Mouse (Mus musculus) liver, embryonic 12.5 days (tissue): ENCODE measurements around the gene Psmd9. TPM values are rescaled to one million over a fixed set of nuclear protein-coding genes. Genes with fewer than 3 reads are reported as not detected.

Source experiments
- ATAC-seq: fragments of 200-750 bp; cut with Nextera tagmentation; 2 replicates; pipeline ENCODE4 v1.8.0; 2017; ENCODE audit warnings: moderate number of reproducible peaks, mild to moderate bottlenecking, moderate library complexity
- H3K27ac ChIP-seq: fragments of 300-500 bp; sonication (generic); 2 replicates; pipeline ENCODE4 v1.5.1; 2016; ENCODE audit warnings: mild to moderate bottlenecking
- H3K27me3 ChIP-seq: fragments of 300-500 bp; sonication (generic); replicated peaks from 2 replicates; pipeline ENCODE4 v1.6.1; 2016; ENCODE audit warnings: mild to moderate bottlenecking, moderate library complexity
- H3K36me3 ChIP-seq: fragments of 300-500 bp; sonication (generic); 2 replicates; pipeline ENCODE4 v1.6.1; 2016; ENCODE audit warnings: mild to moderate bottlenecking, moderate library complexity
- H3K4me1 ChIP-seq: fragments of 300-500 bp; sonication (generic); 2 replicates; pipeline ENCODE4 v1.6.1; 2016
- H3K4me2 ChIP-seq: fragments of 300-500 bp; sonication (generic); 2 replicates; pipeline ENCODE4 v1.6.1; 2016; ENCODE audit warnings: mild to moderate bottlenecking, moderate library complexity
- H3K4me3 ChIP-seq: fragments of 300-500 bp; sonication (generic); 2 replicates; pipeline ENCODE4 v1.5.1; 2016; ENCODE audit warnings: mild to moderate bottlenecking, moderate library complexity
- H3K9ac ChIP-seq: fragments of 300-500 bp; sonication (generic); 2 replicates; pipeline ENCODE4 v1.6.1; 2016; ENCODE audit warnings: mild to moderate bottlenecking, moderate library complexity
- H3K9me3 ChIP-seq: fragments of 300-500 bp; sonication (generic); replicated peaks from 2 replicates; pipeline ENCODE4 v1.6.1; 2016; ENCODE audit warnings: mild to moderate bottlenecking, moderate library complexity
- WGBS: fragments of 180-500 bp; shearing (Covaris S2); methylation state at CpG from one replicate; pipeline ENCODE4 v1.1.7; 2016; ENCODE audit not compliant: insufficient replicate concordance; 5-methylcytosine and 5-hydroxymethylcytosine counted together
- polyA plus RNA-seq: library from polyadenylated mRNA; unstranded; fragments of >200 nt; fragmentation: Nextera tagmentation; extraction: Ambion mirVana; gene quantifications from 2 replicates; pipeline ENCODE4 v1.2.1, GENCODE M21; 2016

Psmd9 gene
- polyA plus RNA-seq, 1 experiment from 2014 or later, result 77.4 TPM

DNA sequence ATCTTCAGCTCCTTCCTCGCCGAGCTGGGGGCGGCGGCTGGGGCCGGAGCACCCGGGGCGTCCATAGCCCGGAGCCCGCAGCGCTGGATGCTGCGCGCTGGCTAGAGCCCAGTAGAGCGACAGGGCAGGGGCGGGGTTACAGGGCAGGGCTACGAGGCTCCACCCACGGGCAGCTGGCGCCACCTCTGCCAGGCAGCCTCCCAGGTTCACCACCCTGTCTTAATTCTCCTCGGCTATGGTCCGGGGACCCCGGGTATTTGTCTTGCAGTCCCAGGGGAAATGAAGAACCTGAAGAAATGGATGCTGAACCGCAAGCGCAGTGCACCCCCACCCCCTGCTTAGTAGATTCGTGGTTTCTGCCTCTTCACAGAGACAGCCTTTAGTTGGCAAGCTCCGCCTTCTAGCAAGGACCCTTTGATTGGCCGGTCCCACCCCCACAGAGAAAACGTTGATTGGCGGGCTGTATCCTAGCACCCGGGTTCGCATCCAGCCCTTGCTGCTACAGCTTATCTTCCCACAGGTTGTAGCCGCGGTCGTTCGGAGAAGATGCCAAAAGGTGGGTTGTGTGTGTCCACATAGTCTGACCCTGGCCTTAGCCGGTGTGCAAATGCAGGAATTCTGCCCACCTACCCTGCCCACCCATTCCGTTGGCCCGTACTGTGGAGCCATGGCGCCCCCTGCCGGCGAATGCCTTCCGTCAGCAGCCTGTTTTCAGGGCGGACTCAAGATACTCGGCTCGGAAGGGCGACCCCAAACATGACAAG lies 36.7 kb upstream of the Psmd9 start, which contains the start of gene Rhof:
Gene Rhof, minus strand, starts transcription at position 385 of the 764 bp plus-strand sequence.
- Histone ChIP-seq H3K36me3 (peaks cover 23% of the 10 kb centered on the region), H3K4me2 (peak within 1 kb of the TSS; percentile 74), H3K9ac (peak within 1 kb of the TSS; percentile 64), H3K4me1 (peaks cover 92% of the 10 kb centered on the region), H3K27ac (peak within 1 kb of the TSS; percentile 100), H3K27me3 (peaks cover 16% of the 10 kb centered on the region), H3K4me3 (peak within 1 kb of the TSS; percentile 46), H3K9me3 (no peaks in the 10 kb centered on the region)
- WGBS, result 1% methylated on average over 44 of the region's 44 CpGs
- ATAC-seq, result peak; percentile 82

DNA sequence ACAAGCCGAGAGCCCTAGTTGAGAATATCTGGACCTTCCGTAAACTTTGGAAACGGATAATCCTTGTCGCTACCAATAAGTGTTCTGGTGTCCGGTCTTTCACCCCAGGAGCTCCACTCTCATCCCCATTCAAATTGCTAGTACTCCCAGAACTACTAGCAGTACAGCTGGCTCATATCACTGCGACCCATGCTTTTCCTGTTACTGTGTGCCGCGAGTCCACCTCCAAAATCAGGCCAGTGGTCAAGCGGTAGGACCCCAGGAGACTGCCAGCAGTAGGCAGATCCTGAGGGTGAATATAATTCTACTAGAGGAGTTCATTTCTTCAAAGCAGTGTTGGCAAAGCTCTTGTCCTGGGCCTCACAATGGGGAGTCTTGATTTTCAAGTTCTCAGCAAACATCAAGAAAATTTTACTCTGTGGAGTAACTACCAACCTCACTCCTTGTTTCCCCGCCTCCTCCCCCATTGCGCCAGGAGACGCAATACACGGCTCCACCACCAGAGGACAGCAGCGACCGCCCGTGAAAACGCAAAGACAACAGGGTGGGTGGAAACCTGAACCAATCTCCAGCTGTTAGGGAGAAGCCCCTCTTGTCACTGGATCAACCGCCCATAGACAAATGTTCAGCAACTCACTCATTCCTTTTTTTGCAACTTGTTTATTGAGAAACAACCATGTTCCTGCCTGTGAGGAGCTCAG lies 36.0 kb upstream of the Psmd9 start:
- Histone ChIP-seq H3K36me3 (peaks cover 24% of the 10 kb centered on the region), H3K27me3 (peaks cover 16% of the 10 kb centered on the region), H3K9me3 (no peaks in the 10 kb centered on the region), H3K9ac (0 out of 2 replicates have a peak overlapping the region, but pooled peaks have one; percentile 64), H3K27ac (peak overlapping the region; percentile 100), H3K4me1 (peaks cover 97% of the 10 kb centered on the region), H3K4me3 (peak overlapping the region; percentile 46), H3K4me2 (peak overlapping the region; percentile 74)
- 18% methylated on average over 18 of the region's 18 CpGs for WGBS
- ATAC-seq, result no peak

DNA sequence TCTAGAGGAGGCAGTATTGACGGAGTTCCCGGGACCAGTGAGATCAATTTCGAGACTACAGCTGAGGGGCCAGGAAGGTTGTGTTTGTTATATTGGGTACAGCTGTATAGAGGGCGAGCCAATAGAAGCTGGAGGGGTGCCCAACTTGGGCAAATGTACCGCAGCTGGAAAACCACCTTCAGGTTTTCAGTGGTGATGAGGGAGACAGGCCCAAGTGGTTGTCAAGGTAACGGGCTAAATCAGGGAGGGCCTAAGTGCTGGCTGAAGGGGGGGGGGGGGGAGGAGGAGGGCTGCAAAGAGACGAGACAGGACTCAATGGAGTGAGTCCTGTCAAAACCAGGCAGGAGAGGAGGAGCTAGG lies 35.4 kb upstream of the Psmd9 start:
- Histone ChIP-seq H3K27me3 (peaks cover 16% of the 10 kb centered on the region), H3K9me3 (no peaks in the 10 kb centered on the region), H3K36me3 (peaks cover 24% of the 10 kb centered on the region), H3K4me1 (peaks cover 97% of the 10 kb centered on the region), H3K27ac (peak overlapping the region; percentile 100), H3K4me2 (peak overlapping the region; percentile 26; the same call in 1 of the 2 replicates), H3K4me3 (no peak overlapping the region), H3K9ac (no peak overlapping the region)
- WGBS, result 56% methylated on average over 7 of the region's 7 CpGs
- no peak for ATAC-seq

DNA sequence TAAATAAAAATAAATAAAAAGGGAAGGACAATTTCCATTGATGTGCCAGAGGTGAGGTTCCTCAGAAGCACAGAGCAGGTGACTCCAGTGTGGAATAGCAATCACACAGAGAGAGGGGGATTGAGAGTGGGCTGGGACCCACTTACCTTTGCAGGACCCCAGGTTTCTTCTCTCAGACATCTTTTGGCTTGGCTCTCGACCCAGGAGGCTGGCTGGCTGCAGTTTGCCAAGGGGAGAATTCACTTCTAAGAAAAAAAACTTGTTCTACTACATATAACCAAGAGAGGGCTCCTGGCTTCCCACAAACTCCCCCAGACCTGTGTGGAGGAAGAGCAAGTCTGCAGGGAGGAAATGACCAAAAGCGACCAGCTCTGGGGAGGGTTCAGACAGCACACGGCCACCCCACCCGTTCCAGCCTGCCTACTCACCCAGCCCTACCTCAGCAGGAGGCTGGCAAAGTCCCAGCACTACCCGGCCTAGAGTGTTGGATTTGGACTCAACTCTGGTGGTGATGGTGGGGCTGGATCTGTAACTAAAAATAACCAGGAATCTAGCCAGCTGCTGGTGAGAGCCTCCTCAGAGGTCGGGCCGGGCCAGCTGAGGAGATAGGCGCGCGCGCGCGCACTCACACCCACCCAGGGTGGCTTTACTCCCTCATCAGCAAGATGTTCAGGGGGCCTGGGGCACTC lies 34.9 kb upstream of the Psmd9 start:
- H3K4me1 ChIP-seq, result peaks cover 95% of the 10 kb centered on the region
- peak overlapping the region; percentile 98 for H3K4me3 ChIP-seq
- WGBS, result 36% methylated on average over 13 of the region's 13 CpGs

DNA sequence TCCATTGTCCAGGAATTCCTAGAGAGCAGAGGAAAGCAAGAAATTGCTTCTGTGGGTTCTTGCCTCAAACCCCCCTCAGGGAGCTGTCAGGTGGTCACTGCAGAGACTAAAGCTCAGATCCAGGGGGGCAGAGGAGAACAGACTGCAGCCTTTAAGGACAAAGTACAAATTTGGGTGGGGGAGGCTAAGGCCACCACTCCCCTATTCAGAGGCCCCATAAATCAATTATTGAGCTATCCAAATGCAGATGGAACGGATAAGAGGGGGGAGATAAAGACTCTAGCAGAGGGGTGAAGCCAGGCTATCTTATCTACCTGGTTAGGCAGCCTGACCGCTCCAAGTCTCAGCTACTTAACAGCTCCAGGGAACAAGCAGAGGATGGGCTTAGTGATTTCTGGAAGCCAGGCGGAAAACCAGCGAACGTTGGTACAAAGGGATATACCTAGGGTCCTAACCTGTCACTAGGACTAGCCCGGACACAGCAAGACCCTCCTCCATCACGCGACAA lies 34.3 kb upstream of the Psmd9 start:
- Histone ChIP-seq H3K27ac (peak overlapping the region; percentile 100), H3K27me3 (peaks cover 9% of the 10 kb centered on the region), H3K4me2 (peak overlapping the region; percentile 100), H3K36me3 (peaks cover 24% of the 10 kb centered on the region), H3K9me3 (no peaks in the 10 kb centered on the region), H3K4me1 (peaks cover 95% of the 10 kb centered on the region), H3K9ac (peak overlapping the region; percentile 99), H3K4me3 (peak overlapping the region; percentile 98)
- no peak for ATAC-seq
- 46% methylated on average over 8 of the region's 8 CpGs for WGBS

More for the DNA sequence above, 34.9 kb upstream of the Psmd9 start:
- peak overlapping the region; percentile 100 for H3K27ac ChIP-seq
- ATAC-seq, result no peak
- peak overlapping the region; percentile 99 for H3K9ac ChIP-seq
- H3K9me3 ChIP-seq, result no peaks in the 10 kb centered on the region
- peak overlapping the region; percentile 100 for H3K4me2 ChIP-seq
- peaks cover 24% of the 10 kb centered on the region for H3K36me3 ChIP-seq
- H3K27me3 ChIP-seq, result peaks cover 15% of the 10 kb centered on the region

DNA sequence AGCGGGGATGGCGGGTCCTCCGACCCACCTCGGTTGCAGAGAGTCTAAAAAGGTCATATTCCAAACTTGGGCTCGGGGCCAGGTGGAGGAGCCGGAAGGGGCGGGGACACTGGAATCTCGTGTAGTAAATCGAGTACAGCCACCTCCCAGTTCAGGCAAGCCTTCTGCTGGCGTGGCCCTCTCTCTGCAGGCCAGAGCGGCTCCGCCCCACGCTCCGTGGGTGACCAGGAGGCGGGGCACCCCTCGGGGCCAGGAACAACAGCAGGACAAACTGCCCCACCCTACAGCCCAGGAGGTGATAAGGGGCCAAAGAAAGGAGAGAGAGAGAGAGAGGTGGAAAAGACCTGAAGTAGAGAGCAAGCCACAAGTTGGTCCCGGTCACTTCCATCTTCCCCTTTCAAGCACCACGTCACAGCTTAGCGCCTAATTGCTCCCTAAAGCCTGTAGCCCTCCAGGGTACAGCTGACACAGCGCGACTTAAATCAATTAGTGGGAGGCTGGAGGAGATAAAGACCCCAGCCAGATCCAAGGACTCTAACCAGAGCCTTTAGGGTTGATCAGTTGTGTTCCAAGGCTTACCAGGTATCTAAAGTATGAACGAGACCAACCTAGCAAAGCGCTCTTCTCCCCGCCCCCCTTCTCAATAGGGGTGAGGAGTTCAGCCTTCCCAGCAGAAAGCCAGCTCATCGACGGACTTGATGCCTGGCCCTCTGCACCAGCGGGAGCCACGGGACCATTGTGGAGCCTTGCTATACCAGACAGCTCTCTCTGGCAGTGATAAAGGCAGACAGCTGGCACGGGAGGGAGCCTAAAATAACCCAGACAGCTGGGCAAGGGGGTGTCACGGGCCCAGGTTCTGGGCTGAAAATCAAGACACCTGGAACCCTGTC lies 33.5 kb upstream of the Psmd9 start:
- Histone ChIP-seq H3K27me3 (peaks cover 5% of the 10 kb centered on the region), H3K27ac (peak overlapping the region; percentile 100), H3K9ac (peak overlapping the region; percentile 99), H3K36me3 (peaks cover 24% of the 10 kb centered on the region), H3K4me1 (peaks cover 93% of the 10 kb centered on the region), H3K4me3 (peak overlapping the region; percentile 98), H3K9me3 (no peaks in the 10 kb centered on the region), H3K4me2 (peak overlapping the region; percentile 100)
- 8% methylated on average over 30 of the region's 30 CpGs for WGBS
- ATAC-seq, result peak; percentile 36

DNA sequence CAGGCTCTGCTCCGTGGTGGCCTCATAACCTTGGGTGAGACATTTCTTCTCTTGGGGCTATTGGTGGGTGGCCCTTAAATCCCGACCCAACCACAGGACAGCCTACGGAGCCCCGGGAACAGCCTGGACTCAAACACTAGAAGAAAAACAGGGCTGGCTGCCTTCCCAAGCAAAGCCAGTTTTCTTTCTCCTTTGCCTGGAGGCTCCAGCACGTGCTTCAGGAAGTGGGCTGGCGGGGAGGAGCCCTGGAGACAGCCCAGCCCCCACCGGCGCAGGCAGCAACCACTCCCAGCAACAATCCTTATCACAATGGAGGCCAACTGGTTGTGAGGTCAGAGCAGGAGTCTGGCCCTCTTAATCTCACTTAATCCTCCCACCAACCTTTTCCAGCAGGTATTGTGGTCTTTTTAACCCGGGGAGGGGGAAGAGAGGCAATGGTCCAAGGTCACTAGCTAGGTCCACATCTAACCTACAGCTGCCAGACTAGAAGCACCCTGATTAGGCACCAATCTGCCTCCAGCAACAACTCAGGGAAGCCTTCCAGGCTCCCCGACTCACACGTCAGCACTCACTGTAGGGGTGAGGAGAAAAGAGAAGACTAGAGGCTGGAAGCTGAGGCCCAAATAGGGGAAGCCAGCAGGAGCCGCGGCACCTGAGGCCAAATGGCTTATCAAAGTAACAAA lies 32.7 kb upstream of the Psmd9 start:
- H3K4me1 ChIP-seq, result peaks cover 86% of the 10 kb centered on the region
- H3K9ac ChIP-seq, result peak overlapping the region; percentile 99

DNA sequence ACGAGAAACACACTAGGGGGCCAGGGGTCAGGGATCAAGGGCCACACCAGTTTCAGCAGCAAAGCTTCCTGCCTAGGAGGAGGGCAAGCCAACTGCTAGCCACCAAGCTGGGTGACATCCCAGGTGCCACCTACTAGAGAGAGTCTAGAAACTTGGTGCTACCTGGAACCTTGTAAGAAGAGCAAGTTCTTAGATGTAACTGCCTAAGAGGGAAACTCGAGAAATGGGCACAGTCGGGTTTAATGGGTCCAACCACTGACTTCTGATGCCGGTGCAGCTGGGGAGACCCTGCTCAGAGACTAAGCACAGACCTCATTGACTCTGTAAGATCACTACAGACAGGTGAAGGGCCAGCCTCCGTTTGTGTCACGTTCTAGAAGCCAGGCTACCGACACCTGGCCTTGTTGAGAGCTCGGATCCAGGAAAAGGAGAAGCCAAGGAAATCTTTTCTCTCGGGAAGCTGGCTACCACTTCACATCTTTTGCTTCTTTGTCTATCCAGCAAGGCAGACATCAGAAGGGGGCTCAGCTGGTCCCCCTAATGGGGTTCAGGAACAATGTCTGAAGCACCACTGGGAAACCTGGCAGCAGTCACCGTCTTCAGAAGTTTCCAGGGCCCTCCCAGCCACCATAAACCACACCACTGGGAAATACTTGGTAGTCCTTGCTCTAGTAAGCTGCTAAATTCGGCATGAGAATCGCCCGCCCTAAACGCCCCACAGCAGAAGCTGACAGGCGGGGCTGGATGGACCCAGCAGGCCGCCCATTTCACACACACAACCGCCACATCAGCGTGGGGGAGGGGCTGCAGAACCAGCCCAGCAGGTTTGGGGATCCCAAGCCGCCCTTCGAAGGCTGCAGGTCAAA lies 31.9 kb upstream of the Psmd9 start:
- peak; percentile 26; the same call in 1 of the 2 replicates for ATAC-seq
- H3K9ac ChIP-seq, result peak overlapping the region; percentile 99

More for the DNA sequence above, 32.7 kb upstream of the Psmd9 start:
- H3K27ac ChIP-seq, result peak overlapping the region; percentile 100
- H3K9me3 ChIP-seq, result no peaks in the 10 kb centered on the region
- peak overlapping the region; percentile 98 for H3K4me3 ChIP-seq
- ATAC-seq, result peak; percentile 72
- H3K36me3 ChIP-seq, result peaks cover 24% of the 10 kb centered on the region
- peak overlapping the region; percentile 100 for H3K4me2 ChIP-seq
- peaks cover 2% of the 10 kb centered on the region; the same call in 1 of the 2 replicates for H3K27me3 ChIP-seq
- WGBS, result under 1% methylated on average over 13 of the region's 13 CpGs

DNA sequence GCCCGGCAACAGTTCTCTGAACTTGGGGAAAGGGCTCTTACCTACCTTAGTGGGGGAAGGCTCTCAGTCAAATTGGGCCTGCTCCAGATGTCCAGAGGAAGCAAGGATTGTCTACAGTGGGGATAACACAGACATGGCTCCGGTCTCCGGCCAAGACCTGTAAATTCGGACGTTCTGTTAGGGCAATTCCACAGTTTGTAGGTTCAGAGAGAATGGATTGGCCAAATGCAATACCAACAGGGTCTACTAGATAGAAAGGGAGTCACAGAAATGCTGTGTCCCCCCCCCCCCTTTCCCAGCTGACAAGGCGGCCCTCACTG lies 31.3 kb upstream of the Psmd9 start:
- H3K27ac ChIP-seq, result peak overlapping the region; percentile 100
- H3K36me3 ChIP-seq, result peaks cover 24% of the 10 kb centered on the region
- no peaks in the 10 kb centered on the region for H3K27me3 ChIP-seq
- H3K4me2 ChIP-seq, result peak overlapping the region; percentile 100
- ATAC-seq, result no peak
- peak overlapping the region; percentile 98 for H3K4me3 ChIP-seq
- no peaks in the 10 kb centered on the region for H3K9me3 ChIP-seq
- H3K4me1 ChIP-seq, result peaks cover 73% of the 10 kb centered on the region
- 1% methylated on average over 6 of the region's 6 CpGs for WGBS
- H3K9ac ChIP-seq, result peak overlapping the region; percentile 99

More for the DNA sequence above, 31.9 kb upstream of the Psmd9 start:
- H3K4me2 ChIP-seq, result peak overlapping the region; percentile 100
- peak overlapping the region; percentile 100 for H3K27ac ChIP-seq
- H3K36me3 ChIP-seq, result peaks cover 24% of the 10 kb centered on the region
- H3K27me3 ChIP-seq, result no peaks in the 10 kb centered on the region
- WGBS, result 3% methylated on average over 20 of the region's 20 CpGs
- H3K9me3 ChIP-seq, result no peaks in the 10 kb centered on the region
- peaks cover 79% of the 10 kb centered on the region for H3K4me1 ChIP-seq
- H3K4me3 ChIP-seq, result peak overlapping the region; percentile 98
